Mouse (Mus musculus) gastrocnemius, postnatal 4 days (tissue): Measurements from ENCODE around the gene 2700049A03Rik. TPM values are rescaled to one million over a fixed set of nuclear protein-coding genes. Genes with fewer than 3 reads are reported as not detected.

Source experiments
- DNase-seq, 2 experiments: peaks; one replicate each; pipeline ENCODE4 v3.0.0; 2021 to 2022; ENCODE audit warnings: low spot score in 2 of 2, mixed read lengths in 2 of 2
- total RNA-seq, 2 experiments: library from RNA; stranded (reverse); gene quantifications; 2 replicates each; pipeline ENCODE4 v1.2.3; 2021

Gene 2700049A03Rik
- total RNA-seq, 2 experiments from 2014 or later = 5.9 to 7.6 TPM

- no peak for DNase-seq
Measured at GRCm38 (mm10) chr12:71258196-71258920, 121.7 kb downstream of the 2700049A03Rik start.

- DNase-seq = no peak
Measured at GRCm38 (mm10) chr12:71264211-71264610, 127.6 kb downstream of the 2700049A03Rik start.

- DNase-seq = no peak
Measured at GRCm38 (mm10) chr12:71269367-71269766, 132.7 kb downstream of the 2700049A03Rik start.

- no peak for DNase-seq
Measured at GRCm38 (mm10) chr12:71271131-71271530, 134.5 kb downstream of the 2700049A03Rik start.

DNA sequence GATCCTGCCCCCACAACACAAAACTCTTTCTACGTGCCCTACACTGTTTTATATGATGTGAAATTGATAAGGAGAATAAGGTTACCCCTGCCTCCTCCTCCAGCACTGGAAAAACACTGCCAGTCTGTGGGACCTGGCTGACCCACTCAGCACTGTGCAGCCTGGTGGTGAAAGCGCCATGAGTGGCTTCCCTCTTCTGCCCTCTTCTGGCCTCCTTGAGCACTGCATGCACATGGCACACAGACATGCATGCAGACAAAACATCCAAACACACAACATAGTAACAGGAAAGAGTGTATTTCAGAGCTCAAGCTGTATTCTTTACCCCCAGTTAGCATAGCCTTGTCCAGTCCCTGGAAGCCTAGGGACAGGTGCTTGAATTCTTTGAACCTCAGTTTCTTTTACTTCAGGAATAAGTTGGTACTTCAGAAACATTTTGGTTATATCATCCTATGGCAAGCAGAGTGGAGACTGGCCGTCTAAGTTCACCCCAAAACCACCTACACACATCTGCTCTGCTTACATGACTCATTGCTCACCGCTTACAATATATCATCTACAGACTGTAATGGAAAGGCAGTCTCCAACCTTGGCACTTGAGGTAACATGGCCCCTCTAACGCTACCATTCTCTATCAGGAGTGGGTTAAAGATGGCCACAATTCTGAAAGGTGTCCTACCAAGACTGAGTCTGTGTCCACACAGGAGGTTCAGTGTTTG lies 138.0 kb downstream of the 2700049A03Rik start:
- no peak for DNase-seq

GRCm38 (mm10) chr12:71275906-71276595 lies 139.4 kb downstream of the 2700049A03Rik start:
- no peak for DNase-seq

- DNase-seq = no peak
Measured at GRCm38 (mm10) chr12:71279521-71280262, 143.0 kb downstream of the 2700049A03Rik start.

GRCm38 (mm10) chr12:71281201-71281768 lies 144.6 kb downstream of the 2700049A03Rik start:
- no peak for DNase-seq

DNA sequence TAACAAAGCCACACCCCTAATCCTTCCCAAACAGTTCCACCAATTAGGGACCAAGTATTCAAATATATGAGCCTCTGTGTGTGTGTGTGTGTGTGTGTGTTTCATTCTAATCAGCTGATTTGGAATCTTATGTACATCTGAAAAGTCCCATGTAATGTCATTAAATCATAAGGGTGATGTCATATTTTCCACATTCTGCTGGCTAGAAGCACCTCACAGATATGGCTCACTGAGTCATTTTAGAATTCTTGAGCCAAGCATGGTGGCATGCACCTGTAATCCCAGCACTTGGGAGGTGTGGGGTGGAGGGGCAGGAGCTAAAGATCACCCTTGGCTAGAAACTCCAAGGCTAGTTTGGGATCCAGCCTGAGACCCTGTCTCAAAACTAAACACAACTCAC lies 148.8 kb downstream of the 2700049A03Rik start:
- DNase-seq = no peak

DNA sequence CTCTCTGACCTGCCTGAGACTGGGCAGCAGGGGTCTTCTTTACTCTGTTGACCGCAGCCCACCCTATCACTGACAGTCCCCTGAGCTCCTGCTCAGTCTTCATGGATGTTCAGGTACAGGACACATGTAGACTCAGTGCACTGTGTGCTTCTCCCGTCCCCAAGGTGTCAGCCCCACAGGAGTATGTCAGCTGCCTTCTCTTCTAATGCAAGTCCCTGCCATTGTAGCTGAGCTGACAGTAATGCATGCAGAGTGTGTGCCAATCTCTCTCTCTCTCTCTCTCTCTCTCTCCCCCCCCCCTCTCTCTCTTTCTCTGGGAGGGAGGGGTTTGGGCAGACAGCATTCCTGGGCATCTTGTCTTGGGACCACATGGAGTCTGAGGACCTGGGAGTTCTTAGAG lies 153.8 kb downstream of the 2700049A03Rik start:
- DNase-seq = no peak

Other genes starting within 250 kb of the 2700049A03Rik start
- 100 to 1,000 TPM; 134 to 135 TPM for gene Actr10, start 199.0 kb upstream of the 2700049A03Rik start, total RNA-seq
- 100 to 1,000 TPM; 344 to 430 TPM for gene Psma3, start 162.2 kb upstream of the 2700049A03Rik start, total RNA-seq
- 10 to 100 TPM; 14.6 to 15.0 TPM for gene Arid4a, start 120.9 kb upstream of the 2700049A03Rik start, total RNA-seq
- not detected for gene Tomm20l, start 25.4 kb upstream of the 2700049A03Rik start, total RNA-seq
- gene Timm9, start 164 bp upstream of the 2700049A03Rik start, total RNA-seq = 10 to 100 TPM; 28.7 to 32.9 TPM
- 10 to 100 TPM; 36.5 to 39.1 TPM for gene Dact1, start 173.0 kb downstream of the 2700049A03Rik start, total RNA-seq